In genomic region chr5:23415571-23416285, GRCm38 (mm10) we compare ENCODE assay signal across 8 mouse cellular contexts. TPM values are rescaled to one million over a fixed set of nuclear protein-coding genes. Genes with fewer than 3 reads are reported as not detected.
DNase-seq lines count a peak whose midpoint lies in the region; ATAC-seq and TF ChIP-seq lines count a peak whose summit lies in the region.

No protein-coding gene starts in this region.

- TF ChIP-seq POLR2A in embryonic fibroblast, embryonic 13.5 days (IDR thresholded peaks at IDR 0.05; ENCODE audit: low read depth, low read length) = no peak

- DNase-seq in layer of hippocampus, adult 9-10 months (ENCODE audit: low spot score) = peak; percentile 78
- no peak for DNase-seq in layer of hippocampus, adult 11-12 months (ENCODE audit: low spot score)
- DNase-seq in Patski (ENCODE audit: low read depth, low spot score) = no peak
- peak; percentile 94 for DNase-seq in induced T-regulatory cell, adult 2 months (ENCODE audit: low read depth)
- DNase-seq in thymus, postnatal 14 days = peak; percentile 36
- no peak for DNase-seq in gastrocnemius, postnatal 36 days

- CTCF ChIA-PET in Patski (lab: Charles Lee) = interaction anchor here (0.7 to 6.8 kb wide), 35 partner anchors 8 to 360 kb away, joined by 3 to 62 read pairs (median 5); partner anchors contain the start of gene Kmt2e

- H3K27me3 ChIP-seq in Patski = no peaks in the 10 kb centered on the region

- TF ChIP-seq CTCF in Patski (IDR thresholded peaks at IDR 0.05) = peak; percentile 75
- TF ChIP-seq CTCF in embryonic fibroblast, embryonic 13.5 days (IDR thresholded peaks at IDR 0.05; ENCODE audit: borderline replicate concordance, insufficient read depth, low read length) = no peak

- no peak for ATAC-seq in Patski
- ATAC-seq in megakaryocyte-erythroid progenitor cell, adult 5-6 weeks (replicated peaks; ENCODE audit: low FRiP score, low TSS enrichment, poor library complexity, severe bottlenecking) = peak; percentile 46

- peaks cover 26% of the 10 kb centered on the region for H3K4me1 ChIP-seq in embryonic fibroblast, embryonic 13.5 days (ENCODE audit: control insufficient read depth, insufficient read depth, low read length)

- no peak overlapping the region for H3K4me3 ChIP-seq in embryonic fibroblast, embryonic 13.5 days (ENCODE audit: insufficient read depth, low read length)

- in situ Hi-C loops in Patski (cut with MboI; ENCODE audit: low pct_unique_long_range_greater_than_20kb) = no loop called here

- POLR2A ChIA-PET in Patski (lab: Charles Lee) = interaction anchor here (0.9 to 1.1 kb wide), 2 partner anchors 18 to 280 kb away, joined by 3 to 5 read pairs; no protein-coding TSS in a partner anchor

- intact Hi-C loops in gastrocnemius, postnatal 36 days (cut with DNase I) = loop anchor here (5.0 kb wide), 1 partner anchor 57 kb away; no protein-coding TSS in a partner anchor

- H3K27ac ChIP-seq in embryonic fibroblast, embryonic 13.5 days (ENCODE audit: insufficient read depth, low read length) = peak overlapping the region; percentile 38; the same call in 1 of the 2 replicates

RNA-seq across cellular contexts. Expression of gene Kmt2e, which starts 18.5 kb away (rescaled TPM):
- 56.3 TPM for polyA plus RNA-seq in Patski (2021)
- polyA plus RNA-seq in embryonic fibroblast, embryonic 13.5 days (2011; ENCODE audit: insufficient read length, low read depth, missing spikeins) = 52.4 and 71.8 TPM in 2 replicates
- total RNA-seq in megakaryocyte-erythroid progenitor cell, adult 5-6 weeks (2014; fragmentation: Nextera tagmentation) = 76.3 and 85.2 TPM in 2 replicates
- 36.9 and 85.3 TPM in 2 replicates for total RNA-seq in megakaryocyte-erythroid progenitor cell, adult 5-6 weeks (2017)
- 10 to 100 TPM; 22.2 to 25.6 TPM for total RNA-seq in gastrocnemius, postnatal 36 days (2021)

Comparison
In these comparisons a context has a peak if more than half of its experiments do, and no peak if none do; other contexts are left out.
1. DNase-seq: peak in layer of hippocampus, adult 9-10 months (single experiment), induced T-regulatory cell, adult 2 months (single experiment) and thymus, postnatal 14 days (single experiment); none in layer of hippocampus, adult 11-12 months (single experiment), Patski (single experiment) and gastrocnemius, postnatal 36 days (0 of 2).